ENCODE assay signal across 7 mouse cellular contexts in the genomic region with DNA sequence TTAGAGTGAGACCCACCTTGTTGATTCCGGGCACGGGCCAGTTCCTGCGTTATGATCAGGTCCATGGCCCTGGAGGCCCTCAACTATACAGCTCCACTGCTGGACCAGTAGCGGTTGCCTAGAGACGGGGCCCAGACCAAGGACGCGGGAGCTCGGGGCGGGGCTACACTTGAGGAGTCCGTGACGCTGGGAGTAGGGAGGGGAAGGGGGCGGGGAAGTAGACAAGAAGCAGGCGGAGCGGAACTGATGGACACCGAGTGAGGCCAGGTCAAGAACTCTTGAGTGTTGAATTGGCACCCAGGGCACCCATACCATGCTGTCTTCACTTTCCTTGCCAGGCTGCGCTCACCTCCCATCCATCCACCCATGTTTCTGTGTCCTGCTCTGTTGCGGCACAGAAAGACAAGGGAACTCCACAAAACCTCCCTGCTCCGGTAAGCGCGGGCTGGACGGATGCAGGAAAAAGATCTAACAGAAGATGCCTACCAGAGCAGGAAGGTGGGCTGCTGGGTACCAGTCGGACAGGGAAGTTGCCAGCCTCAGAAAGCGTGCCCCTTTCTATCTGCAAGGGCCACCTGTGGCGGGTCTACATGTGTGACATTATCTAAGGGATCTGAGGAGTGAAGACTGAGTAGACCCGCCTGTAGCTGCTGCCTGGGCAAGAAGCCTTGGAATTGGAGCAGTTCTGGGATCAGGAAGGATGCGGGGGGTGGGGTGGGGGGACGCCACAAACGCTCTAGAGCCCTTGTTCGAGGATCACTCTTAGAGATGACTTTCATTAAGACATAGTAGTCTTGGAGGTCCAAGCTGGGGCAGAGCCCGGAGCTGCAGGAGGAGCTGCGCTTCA. TPM values are rescaled to one million over a fixed set of nuclear protein-coding genes. Genes with fewer than 3 reads are reported as not detected.
DNase-seq lines count a peak whose midpoint lies in the region; ATAC-seq lines count a peak whose summit lies in the region.

A gene (minus strand): TSS at position 112 of the 847 bp plus-strand sequence.

- 1% methylated on average over 31 of the region's 31 CpGs for WGBS in limb, embryonic 10.5 days
- WGBS in midbrain, embryonic 12.5 days: 2% methylated on average over 31 of the region's 31 CpGs

- peak within 1 kb of the TSS; percentile 72 for H3K27ac ChIP-seq in limb, embryonic 10.5 days
- H3K27ac ChIP-seq in midbrain, embryonic 12.5 days (replicated peaks): 0 out of 2 replicates have a peak within 1 kb of the TSS, but pooled peaks have one; percentile 1

- no peaks in the 10 kb centered on the region for H3K9me3 ChIP-seq in limb, embryonic 10.5 days (replicated peaks)
- no peaks in the 10 kb centered on the region for H3K9me3 ChIP-seq in midbrain, embryonic 12.5 days

- peak within 1 kb of the TSS; percentile 47 for H3K9ac ChIP-seq in midbrain, embryonic 12.5 days (replicated peaks)

- H3K4me3 ChIP-seq in limb, embryonic 10.5 days: peak within 1 kb of the TSS; percentile 68
- H3K4me3 ChIP-seq in midbrain, embryonic 12.5 days: peak within 1 kb of the TSS; percentile 63

- peak; percentile 95 for DNase-seq in adrenal gland, postnatal 14 days
- peak; percentile 91 for DNase-seq in embryo, embryonic 9.5 days (ENCODE audit: extremely low spot score)
- DNase-seq in heart, adult 18-20 months: peak; percentile 91 to 92
- DNase-seq in kidney, adult 18-20 months: peak; percentile 88
- DNase-seq in limb, embryonic 10.5 days (ENCODE audit: low spot score): peak; percentile 87
- peak; percentile 18 for DNase-seq in spleen, adult 12 weeks (ENCODE audit: low spot score)

- peak; percentile 96 for ATAC-seq in midbrain, embryonic 12.5 days (ENCODE audit: low FRiP score, low read depth)

- H3K27me3 ChIP-seq in limb, embryonic 10.5 days (ENCODE audit: low read depth, poor library complexity, severe bottlenecking): peaks cover 9% of the 10 kb centered on the region; the same call in 1 of the 2 replicates
- H3K27me3 ChIP-seq in midbrain, embryonic 12.5 days: peaks cover 29% of the 10 kb centered on the region

- H3K36me3 ChIP-seq in limb, embryonic 10.5 days: no peaks in the 10 kb centered on the region
- H3K36me3 ChIP-seq in midbrain, embryonic 12.5 days: no peaks in the 10 kb centered on the region

- peaks cover 20% of the 10 kb centered on the region for H3K4me1 ChIP-seq in limb, embryonic 10.5 days
- H3K4me1 ChIP-seq in midbrain, embryonic 12.5 days: peaks cover 10% of the 10 kb centered on the region

- H3K4me2 ChIP-seq in midbrain, embryonic 12.5 days (replicated peaks): peak within 1 kb of the TSS; percentile 99

RNA-seq across cellular contexts. Expression of the gene that starts here (rescaled TPM):
- total RNA-seq in adrenal gland, postnatal 14 days (2021): 0.48 and 0.56 TPM in 2 replicates
- under 1 TPM in 1 of 2 experiments, not detected in 1; 0.21 TPM for total RNA-seq in heart, adult 18-20 months (2021)
- 0.13 and 0.38 TPM in 2 replicates for polyA plus RNA-seq in limb, embryonic 10.5 days (2016; fragmentation: Nextera tagmentation; extraction: Ambion mirVana)
- 0.67 and 0.78 TPM in 2 replicates for polyA plus RNA-seq in midbrain, embryonic 12.5 days (2016; fragmentation: Nextera tagmentation; extraction: Ambion mirVana)

Comparison
In these comparisons a context has a peak if more than half of its experiments do, and no peak if none do; other contexts are left out.
1. Peak in every context shown above with its lines: DNase-seq, ATAC-seq, H3K4me3 ChIP-seq and H3K27ac ChIP-seq.
2. Peak in DNase-seq in adrenal gland, postnatal 14 days; RNA of the gene not detected or under 1 TPM.
3. Peak in DNase-seq in heart, adult 18-20 months; RNA of the gene not detected or under 1 TPM.
4. Peak in DNase-seq, H3K4me3 ChIP-seq and H3K27ac ChIP-seq in limb, embryonic 10.5 days; RNA of the gene not detected or under 1 TPM.
5. Peak in ATAC-seq, H3K4me3 ChIP-seq, H3K27ac ChIP-seq, H3K9ac ChIP-seq and H3K4me2 ChIP-seq in midbrain, embryonic 12.5 days; RNA of the gene not detected or under 1 TPM.
6. DNase-seq: peak in every context shown above with its lines; median percentile 95 in adrenal gland, postnatal 14 days; 92 in heart, adult 18-20 months; 91 in embryo, embryonic 9.5 days; 88 in kidney, adult 18-20 months; 87 in limb, embryonic 10.5 days; 18 in spleen, adult 12 weeks.